Mouse (Mus musculus): ENCODE data around the gene Zmat1. TPM values are rescaled to one million over a fixed set of nuclear protein-coding genes. Genes with fewer than 3 reads are reported as not detected.
A peak's percentile ranks its signal among the peaks of the same experiment; 100 is the strongest.
"Not testable (repeated sequence)": the region's sequence is repeated elsewhere in the genome, so short reads cannot be mapped to it uniquely, and the experiment has no call there.

Gene Zmat1
- total RNA-seq (2021), result 1 to 10 TPM; 6.7 to 8.7 TPM
- long read RNA-seq, experiment 1, partial matches to known transcripts, result 0 of 4 reads
- long read RNA-seq, experiment 1, other reads (novel, unspliced or antisense), result 1 of 4 reads
- long read RNA-seq, experiment 2, partial matches to known transcripts, result 0 of 5 reads
- long read RNA-seq, experiment 2, other reads (novel, unspliced or antisense), result 2 of 5 reads

DNA sequence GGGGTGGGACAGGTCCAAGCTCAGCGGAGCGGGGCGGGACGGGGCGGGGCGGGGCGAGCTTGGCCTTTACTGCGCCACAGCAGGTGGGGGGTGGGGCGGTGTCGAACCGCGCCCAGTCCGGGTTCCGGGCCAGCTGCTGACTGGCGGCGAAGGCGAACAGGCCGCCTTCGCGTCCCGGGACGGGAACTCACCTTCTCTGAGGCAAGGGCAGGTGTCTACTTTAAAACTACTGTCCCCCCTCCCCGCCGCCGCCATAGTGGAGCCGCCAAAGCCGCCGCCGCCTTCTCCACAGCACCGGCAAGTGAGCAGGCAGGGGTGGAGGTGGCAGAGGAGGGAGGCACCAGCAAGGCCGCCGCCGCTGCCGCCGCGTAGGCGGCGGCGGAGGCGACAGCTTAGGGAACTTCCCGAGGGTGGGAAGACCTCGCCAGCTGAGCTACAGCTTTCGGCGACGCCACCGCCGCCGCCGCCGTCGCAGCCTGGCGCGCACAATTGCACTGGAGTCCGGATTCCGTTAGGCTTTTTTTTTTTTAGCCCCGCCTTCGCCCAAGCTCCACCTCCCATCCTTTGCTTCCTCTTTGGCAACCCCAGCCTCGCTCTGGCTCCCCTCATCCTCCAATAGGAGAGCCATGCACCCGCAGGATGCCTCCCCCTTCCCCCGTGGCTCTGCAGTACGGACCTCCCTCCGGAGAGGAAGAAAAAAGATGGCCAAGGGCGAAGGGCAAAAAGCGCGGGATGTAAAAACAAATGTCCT lies at the start of gene Zmat1:
Gene Zmat1, minus strand, starts transcription at position 490 of the 751 bp plus-strand sequence.
- DNase-seq (ENCODE audit: low spot score in 2 of 2), result peak; percentile 78 to 92

DNA sequence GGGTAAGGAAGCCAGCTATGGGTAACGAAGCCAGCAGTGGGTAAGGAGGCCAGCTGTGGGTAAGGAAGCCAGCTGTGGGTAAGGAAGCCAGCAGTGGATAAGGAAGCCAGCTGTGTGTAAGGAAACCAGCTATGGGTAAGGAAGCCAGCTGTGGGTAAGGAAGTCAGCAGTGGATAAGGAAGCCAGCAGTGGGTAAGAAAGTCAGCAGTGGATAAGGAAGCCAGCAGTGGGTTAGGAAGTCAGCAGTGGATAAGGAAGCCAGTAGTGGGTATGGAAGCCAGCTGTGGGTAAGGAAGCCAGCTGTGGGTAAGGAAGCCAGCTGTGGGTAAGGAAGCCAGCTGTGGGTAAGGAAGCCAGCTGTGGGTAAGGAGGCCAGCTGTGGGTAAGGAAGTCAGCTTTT lies 44.9 kb upstream of the Zmat1 start:
- DNase-seq (ENCODE audit: low spot score in 2 of 2), result not testable (repeated sequence)

GRCm38 (mm10) chrX:135035962-135036375 lies 27.0 kb upstream of the Zmat1 start:
- peak; percentile 11 for DNase-seq (ENCODE audit: low spot score in 2 of 2)

DNA sequence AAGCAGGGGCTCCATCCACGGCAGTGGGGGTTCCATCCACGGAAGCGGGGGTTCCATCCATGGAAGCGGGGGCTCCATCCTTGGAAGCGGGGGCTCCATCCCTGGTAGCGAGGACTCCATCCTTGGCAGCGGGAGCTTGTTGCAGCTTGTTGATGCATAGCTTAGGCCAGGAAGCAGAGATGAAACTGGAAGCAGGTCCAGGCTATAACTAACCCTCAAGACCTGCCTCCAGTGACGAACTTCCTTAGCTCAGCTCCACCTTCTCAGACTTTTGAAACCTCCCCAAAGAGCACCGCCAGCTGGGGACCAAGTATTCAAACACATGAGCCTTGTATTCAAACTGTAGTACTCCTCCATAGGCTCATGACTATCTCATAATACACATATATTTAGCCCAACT lies 16.1 kb upstream of the Zmat1 start:
- DNase-seq (ENCODE audit: low spot score in 2 of 2), result no peak

GRCm38 (mm10) chrX:135011381-135011780 lies 2.4 kb upstream of the Zmat1 start:
- DNase-seq (ENCODE audit: low spot score in 2 of 2), result no peak

- no peak for DNase-seq (ENCODE audit: low spot score in 2 of 2)
These were observed 434 bp upstream of the Zmat1 start for GRCm38 (mm10) chrX:135009471-135009815.

DNA sequence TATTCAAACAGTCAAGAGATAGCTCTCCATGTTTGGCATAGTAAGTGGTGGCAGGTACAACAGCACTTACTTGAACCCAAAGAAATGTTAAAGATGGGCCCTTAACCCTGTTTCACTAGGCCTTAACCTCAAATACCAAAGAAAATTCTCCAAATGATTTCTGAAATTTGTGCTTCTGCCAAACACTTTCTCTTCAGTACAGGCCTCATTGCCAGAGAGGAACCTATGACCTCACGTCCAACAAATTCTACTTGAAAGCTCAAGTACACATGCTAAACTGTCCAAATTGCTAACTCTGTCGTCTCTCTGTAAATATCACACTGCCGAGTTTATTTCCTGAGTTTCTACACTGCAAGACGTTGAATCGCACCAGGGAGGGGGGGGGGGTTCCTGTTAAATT lies 988 bp downstream of the Zmat1 start:
- DNase-seq (ENCODE audit: low spot score in 2 of 2), result no peak

- DNase-seq (ENCODE audit: low spot score in 2 of 2), result no peak
These were observed 44.5 kb downstream of the Zmat1 start, which contains the start of gene Nxf2 for GRCm38 (mm10) chrX:134964546-134964945. Gene Nxf2 (minus strand): TSS chrX:134964754.

GRCm38 (mm10) chrX:134963305-134964094 lies 45.5 kb downstream of the Zmat1 start:
- peak; percentile 39 to 43 for DNase-seq (ENCODE audit: low spot score in 2 of 2)

- DNase-seq (ENCODE audit: low spot score in 2 of 2), result peak; percentile 14 to 42
These were observed 78.6 kb downstream of the Zmat1 start for GRCm38 (mm10) chrX:134930361-134930760.

- no peak for DNase-seq (ENCODE audit: low spot score in 2 of 2)
These were observed 79.1 kb downstream of the Zmat1 start for GRCm38 (mm10) chrX:134929927-134930326.

- peak in 1 of 2 experiments; percentile 43 for DNase-seq (ENCODE audit: low spot score in 2 of 2)
These were observed 84.0 kb downstream of the Zmat1 start for GRCm38 (mm10) chrX:134925058-134925457.

GRCm38 (mm10) chrX:134923675-134924424 lies 85.2 kb downstream of the Zmat1 start:
- no peak for DNase-seq (ENCODE audit: low spot score in 2 of 2)

Other genes with a start within 250 kb of the Zmat1 start
- 10 to 100 TPM; 73.6 to 81.4 TPM for gene Armcx2, start 200.0 kb downstream of the Zmat1 start, total RNA-seq (2021)
- under 1 TPM in 1 of 2 experiments, not detected in 1; 0.18 TPM for gene Nxf2, start 44.5 kb downstream of the Zmat1 start, total RNA-seq (2021)
- not detected for gene Gm15023, start 168.4 kb upstream of the Zmat1 start, total RNA-seq (2021)
- 10 to 100 TPM; 51.9 to 82.1 TPM for gene Tceal6, start 201.5 kb upstream of the Zmat1 start, total RNA-seq (2021)